Comparison of ENCODE assay signal across 30 mouse cellular contexts in the genomic region with DNA sequence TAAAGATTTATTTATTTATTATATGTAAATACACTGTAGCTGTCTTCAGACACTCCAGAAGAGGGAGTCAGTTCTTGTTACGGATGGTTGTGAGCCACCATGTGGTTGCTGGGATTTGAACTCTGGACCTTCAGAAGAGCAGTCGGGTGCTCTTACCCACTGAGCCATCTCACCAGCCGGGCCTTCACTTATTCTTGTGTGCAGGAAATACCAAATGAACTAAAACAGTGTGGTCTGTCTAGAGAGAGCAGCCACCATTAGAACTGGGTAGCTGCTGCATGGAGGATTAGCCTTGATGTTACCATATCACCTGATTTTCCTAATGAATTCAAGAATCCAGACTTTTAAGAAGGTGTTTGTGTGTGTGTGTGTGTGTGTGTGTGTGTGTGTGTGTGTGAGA. TPM values are rescaled to one million over a fixed set of nuclear protein-coding genes. Genes with fewer than 3 reads are reported as not detected.
"Had no signal": no experiment of that assay in that cellular context is flagged by ENCODE, and none has a peak within 500 bp of the region (broad histone marks: within the 10 kb centered on the region; RNA-seq: fewer than 3 reads in every experiment).

No protein-coding gene starts in this region.

RNA-seq across cellular contexts. Expression of a gene that starts 27.4 kb away (rescaled TPM):
- total RNA-seq: heart, postnatal 10 days; heart, postnatal 14 days; heart, postnatal 25 days; heart, postnatal 36 days; heart, postnatal 4 days; hematopoietic stem cell, adult 5-6 weeks; layer of hippocampus, adult 18-20 months; layer of hippocampus, adult 2 months; layer of hippocampus, adult 8-10 months; layer of hippocampus, postnatal 10 days; layer of hippocampus, postnatal 14 days; layer of hippocampus, postnatal 25 days; layer of hippocampus, postnatal 36 days; left cerebral cortex, adult 18-20 months; left cerebral cortex, adult 2 months; left cerebral cortex, adult 8-10 months had no signal
- polyA plus RNA-seq: heart, embryonic 11.5 days; heart, embryonic 12.5 days; heart, embryonic 13.5 days; heart, embryonic 14.5 days; heart, embryonic 15.5 days; heart, embryonic 16.5 days; heart, postnatal 0 days; hindbrain, embryonic 10.5 days; intestine, embryonic 15.5 days; intestine, postnatal 0 days; kidney, embryonic 14.5 days; kidney, embryonic 16.5 days; kidney, postnatal 0 days; large intestine, adult 2 months had no signal
